Mouse (Mus musculus) neural tube, embryonic 14.5 days (tissue): ENCODE results near the gene Zc3h7b. TPM values are rescaled to one million over a fixed set of nuclear protein-coding genes. Genes with fewer than 3 reads are reported as not detected.

Experiments used
- ATAC-seq: fragments of 200-750 bp; cut with Nextera tagmentation; 2 replicates; pipeline ENCODE4 v1.8.0; 2017; ENCODE audit warnings: low read depth, mild to moderate bottlenecking, moderate TSS enrichment, moderate library complexity
- H3K27ac ChIP-seq: fragments of 300-500 bp; sonication (generic); 2 replicates; pipeline ENCODE4 v1.5.1; 2014; ENCODE audit warnings: low read depth, mild to moderate bottlenecking, control low read depth, low read length, moderate library complexity, mixed read lengths
- H3K27me3 ChIP-seq: fragments of 300-500 bp; sonication (generic); 2 replicates; pipeline ENCODE4 v1.6.1; 2014; ENCODE audit warnings: low read length; ENCODE audit not compliant: control insufficient read depth, insufficient read depth
- H3K36me3 ChIP-seq: fragments of 300-500 bp; sonication (generic); 2 replicates; pipeline ENCODE4 v1.6.1; 2014; ENCODE audit warnings: low read length, mixed read lengths; ENCODE audit not compliant: control insufficient read depth, insufficient read depth
- H3K4me1 ChIP-seq: fragments of 300-500 bp; sonication (generic); 2 replicates; pipeline ENCODE4 v1.6.1; 2014; ENCODE audit warnings: low read length; ENCODE audit not compliant: control insufficient read depth, insufficient read depth
- H3K4me2 ChIP-seq: fragments of 300-500 bp; sonication (generic); 2 replicates; pipeline ENCODE4 v1.6.1; 2014; ENCODE audit warnings: mild to moderate bottlenecking, low read depth, low read length, control low read depth
- H3K4me3 ChIP-seq: fragments of 300-500 bp; sonication (generic); 2 replicates; pipeline ENCODE4 v1.5.1; 2014; ENCODE audit warnings: low read depth, low read length, control low read depth, mixed read lengths
- H3K9ac ChIP-seq: fragments of 300-500 bp; sonication (generic); replicated peaks from 2 replicates; pipeline ENCODE4 v1.6.1; 2014; ENCODE audit warnings: low read depth, mild to moderate bottlenecking, control low read depth, low read length, mixed read lengths
- H3K9me3 ChIP-seq: fragments of 300-500 bp; sonication (generic); 2 replicates; pipeline ENCODE4 v1.6.1; 2016; ENCODE audit warnings: low read length; ENCODE audit not compliant: control insufficient read depth
- WGBS: fragments of 180-500 bp; shearing (Covaris S2); extraction: QIAGEN DNeasy Blood & Tissue Kit; methylation state at CpG from one replicate; pipeline ENCODE4 v1.1.7; 2014; 5-methylcytosine and 5-hydroxymethylcytosine counted together
- polyA plus RNA-seq: library from polyadenylated mRNA; unstranded; fragments of >200 nt; fragmentation: Nextera tagmentation; extraction: Ambion mirVana; gene quantifications from 2 replicates; pipeline ENCODE4 v1.2.1, GENCODE M21; 2014

The Zc3h7b gene
- polyA plus RNA-seq, 1 experiment from 2014 or later = 72.6 TPM

- Histone ChIP-seq H3K9ac (no peak overlapping the region), H3K36me3 (no peaks in the 10 kb centered on the region), H3K9me3 (no peaks in the 10 kb centered on the region), H3K27me3 (no peaks in the 10 kb centered on the region), H3K4me1 (no peaks in the 10 kb centered on the region), H3K4me3 (no peak overlapping the region), H3K27ac (no peak overlapping the region), H3K4me2 (no peak overlapping the region)
- 65% methylated on average over 5 of the region's 5 CpGs for WGBS
- no peak for ATAC-seq
Measured at GRCm38 (mm10) chr15:81758701-81759100, 13.8 kb downstream of the Zc3h7b start.

GRCm38 (mm10) chr15:81759542-81759941, 14.7 kb downstream of the Zc3h7b start:
- H3K4me1 ChIP-seq = no peaks in the 10 kb centered on the region
- H3K9ac ChIP-seq = no peak overlapping the region
- ATAC-seq = no peak
- no peak overlapping the region for H3K4me3 ChIP-seq
- H3K36me3 ChIP-seq = no peaks in the 10 kb centered on the region
- no peak overlapping the region for H3K4me2 ChIP-seq
- no peaks in the 10 kb centered on the region for H3K9me3 ChIP-seq
- H3K27me3 ChIP-seq = no peaks in the 10 kb centered on the region
- WGBS = 97% methylated on average over 3 of the region's 3 CpGs
- no peak overlapping the region for H3K27ac ChIP-seq

- Histone ChIP-seq H3K4me2 (no peak overlapping the region), H3K27ac (no peak overlapping the region), H3K9me3 (no peaks in the 10 kb centered on the region), H3K4me1 (no peaks in the 10 kb centered on the region), H3K36me3 (no peaks in the 10 kb centered on the region), H3K9ac (no peak overlapping the region), H3K27me3 (no peaks in the 10 kb centered on the region), H3K4me3 (no peak overlapping the region)
- 94% methylated on average over 5 of the region's 5 CpGs for WGBS
- ATAC-seq = no peak
Measured at GRCm38 (mm10) chr15:81760361-81761079, 15.7 kb downstream of the Zc3h7b start.

- Histone ChIP-seq H3K4me1 (no peaks in the 10 kb centered on the region), H3K4me3 (no peak overlapping the region), H3K36me3 (no peaks in the 10 kb centered on the region), H3K9ac (no peak overlapping the region), H3K9me3 (no peaks in the 10 kb centered on the region), H3K27ac (no peak overlapping the region), H3K27me3 (no peaks in the 10 kb centered on the region), H3K4me2 (no peak overlapping the region)
- no peak for ATAC-seq
- 89% methylated on average over 7 of the region's 7 CpGs for WGBS
Measured at GRCm38 (mm10) chr15:81761381-81761780, 16.5 kb downstream of the Zc3h7b start.

- 89% methylated on average over 3 of the region's 3 CpGs for WGBS
- Histone ChIP-seq H3K4me3 (no peak overlapping the region), H3K9ac (no peak overlapping the region), H3K4me2 (no peak overlapping the region), H3K36me3 (no peaks in the 10 kb centered on the region), H3K27me3 (no peaks in the 10 kb centered on the region), H3K9me3 (no peaks in the 10 kb centered on the region), H3K27ac (no peak overlapping the region), H3K4me1 (no peaks in the 10 kb centered on the region)
- ATAC-seq = no peak
Measured at GRCm38 (mm10) chr15:81761959-81762358, 17.1 kb downstream of the Zc3h7b start.

- Histone ChIP-seq H3K9ac (no peak overlapping the region), H3K9me3 (no peaks in the 10 kb centered on the region), H3K4me1 (no peaks in the 10 kb centered on the region), H3K27ac (no peak overlapping the region), H3K36me3 (peaks cover 8% of the 10 kb centered on the region), H3K4me2 (no peak overlapping the region), H3K4me3 (no peak overlapping the region), H3K27me3 (no peaks in the 10 kb centered on the region)
- WGBS = 83% methylated on average over 6 of the region's 6 CpGs
- ATAC-seq = no peak
Measured at GRCm38 (mm10) chr15:81764573-81764972, 19.7 kb downstream of the Zc3h7b start.

GRCm38 (mm10) chr15:81765651-81766050, 20.8 kb downstream of the Zc3h7b start:
- 83% methylated on average over 9 of the region's 9 CpGs for WGBS
- no peak for ATAC-seq
- H3K36me3 ChIP-seq = peaks cover 14% of the 10 kb centered on the region
- H3K27ac ChIP-seq = no peak overlapping the region
- H3K4me2 ChIP-seq = no peak overlapping the region
- no peaks in the 10 kb centered on the region for H3K27me3 ChIP-seq
- no peak overlapping the region for H3K4me3 ChIP-seq
- no peaks in the 10 kb centered on the region for H3K4me1 ChIP-seq
- H3K9me3 ChIP-seq = no peaks in the 10 kb centered on the region
- no peak overlapping the region for H3K9ac ChIP-seq

- Histone ChIP-seq H3K4me2 (no peak overlapping the region), H3K9me3 (no peaks in the 10 kb centered on the region), H3K9ac (no peak overlapping the region), H3K36me3 (peaks cover 14% of the 10 kb centered on the region), H3K27ac (no peak overlapping the region), H3K27me3 (no peaks in the 10 kb centered on the region), H3K4me1 (no peaks in the 10 kb centered on the region), H3K4me3 (no peak overlapping the region)
- 85% methylated on average over 5 of the region's 5 CpGs for WGBS
- ATAC-seq = no peak
Measured at GRCm38 (mm10) chr15:81766439-81766838, 21.6 kb downstream of the Zc3h7b start.

- no peak overlapping the region for H3K9ac ChIP-seq
- H3K27ac ChIP-seq = no peak overlapping the region
- 56% methylated on average over 13 of the region's 13 CpGs for WGBS
- peaks cover 38% of the 10 kb centered on the region for H3K36me3 ChIP-seq
- no peaks in the 10 kb centered on the region for H3K9me3 ChIP-seq
- H3K27me3 ChIP-seq = no peaks in the 10 kb centered on the region
- no peaks in the 10 kb centered on the region for H3K4me1 ChIP-seq
- no peak for ATAC-seq
- no peak overlapping the region for H3K4me3 ChIP-seq
- no peak overlapping the region for H3K4me2 ChIP-seq
Measured at GRCm38 (mm10) chr15:81769037-81769436, 24.2 kb downstream of the Zc3h7b start.
